Mouse (Mus musculus) C2C12 (cell line): ENCODE data around the gene Hmgxb4. TPM values are rescaled to one million over a fixed set of nuclear protein-coding genes. Genes with fewer than 3 reads are reported as not detected.

ENCODE experiments used
- H3K27me3 ChIP-seq: one replicate; pipeline ENCODE4 v1.6.1; 2011; ENCODE audit not compliant: control insufficient read depth, insufficient read depth, insufficient read length
- H3K36me3 ChIP-seq: one replicate; pipeline ENCODE4 v1.6.1; 2011; ENCODE audit not compliant: control insufficient read depth, insufficient read depth
- H3K4me3 ChIP-seq: one replicate; pipeline ENCODE4 v1.5.1; 2011; ENCODE audit warnings: mild to moderate bottlenecking, control low read depth; ENCODE audit not compliant: poor library complexity, insufficient read depth, severe bottlenecking
- H3K79me2 ChIP-seq: one replicate; pipeline ENCODE4 v1.6.1; 2011; ENCODE audit not compliant: control insufficient read depth, insufficient read depth
- H3K79me3 ChIP-seq: one replicate; pipeline ENCODE4 v1.6.1; 2011; ENCODE audit warnings: low read depth, control low read depth
- H3ac ChIP-seq: one replicate; pipeline ENCODE3; 2011; ENCODE audit warnings: low read depth; ENCODE audit not compliant: control insufficient read depth, insufficient read length
- CEBPB ChIP-seq: IDR thresholded peaks from one replicate; pipeline ENCODE4 v1.6.1; 2011; ENCODE audit warnings: low read depth, mild to moderate bottlenecking, control low read depth, moderate library complexity
- CTCF ChIP-seq: IDR thresholded peaks from one replicate; pipeline ENCODE4 v1.5.1; 2011; ENCODE audit not compliant: control insufficient read depth, insufficient read depth, insufficient read length
- FOSL1 ChIP-seq: IDR thresholded peaks from one replicate; pipeline ENCODE4 v1.8.0; 2011; ENCODE audit warnings: mild to moderate bottlenecking, low read length; ENCODE audit not compliant: poor library complexity, insufficient read depth, severe bottlenecking
- MAX ChIP-seq: IDR thresholded peaks from one replicate; pipeline ENCODE4 v1.6.1; 2011; ENCODE audit warnings: mild to moderate bottlenecking, control low read depth
- MYOD1 ChIP-seq: IDR thresholded peaks from one replicate; pipeline ENCODE4 v1.6.1; 2011; ENCODE audit warnings: low read depth; ENCODE audit not compliant: control insufficient read depth, insufficient read length
- MYOG ChIP-seq: IDR thresholded peaks from one replicate; pipeline ENCODE4 v1.6.1; 2011; ENCODE audit not compliant: control insufficient read depth, insufficient read length; ENCODE audit errors: extremely low read depth
- USF1 ChIP-seq: IDR thresholded peaks from one replicate; pipeline ENCODE4 v1.6.1; 2011; ENCODE audit warnings: low read depth, mild to moderate bottlenecking, control low read depth, moderate library complexity
- polyA plus RNA-seq: library from polyadenylated mRNA; unstranded; fragments of >200 nt; fragmentation: generic; extraction: Trizol; gene quantifications from one replicate; pipeline ENCODE4 v1.2.1, GENCODE M21; 2012; ENCODE audit warnings: missing spikeins

The Hmgxb4 gene
- polyA plus RNA-seq, 1 experiment = 12.0 TPM

DNA sequence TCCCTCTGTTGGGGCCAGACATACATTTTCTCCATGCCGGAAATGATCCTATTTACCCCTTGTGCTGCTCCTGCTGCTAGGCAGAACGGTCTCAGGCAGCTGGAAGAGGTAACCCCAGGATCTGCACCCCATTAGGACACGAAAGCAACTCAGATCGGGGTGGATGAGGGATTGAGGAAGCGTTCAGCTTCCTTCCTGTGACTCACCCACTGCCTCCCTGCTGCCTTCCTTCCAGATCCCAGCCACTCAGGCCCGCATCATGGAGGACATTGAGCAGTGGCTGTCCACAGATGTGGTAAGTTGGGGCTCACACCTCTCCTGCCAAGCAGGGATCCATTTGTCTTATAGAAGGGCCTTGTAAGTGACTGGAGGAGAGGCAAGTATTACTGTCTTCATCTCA is 74.1 kb downstream of the Hmgxb4 start:
- Histone ChIP-seq H3ac (no peak overlapping the region), H3K27me3 (no peaks in the 10 kb centered on the region), H3K79me3 (no peaks in the 10 kb centered on the region), H3K4me3 (no peak overlapping the region), H3K36me3 (no peaks in the 10 kb centered on the region), H3K79me2 (no peaks in the 10 kb centered on the region)
- TF ChIP-seq CEBPB (no peak), FOSL1 (no peak), MYOD1 (no peak), USF1 (no peak), MYOG (no peak), MAX (no peak), CTCF (no peak)

DNA sequence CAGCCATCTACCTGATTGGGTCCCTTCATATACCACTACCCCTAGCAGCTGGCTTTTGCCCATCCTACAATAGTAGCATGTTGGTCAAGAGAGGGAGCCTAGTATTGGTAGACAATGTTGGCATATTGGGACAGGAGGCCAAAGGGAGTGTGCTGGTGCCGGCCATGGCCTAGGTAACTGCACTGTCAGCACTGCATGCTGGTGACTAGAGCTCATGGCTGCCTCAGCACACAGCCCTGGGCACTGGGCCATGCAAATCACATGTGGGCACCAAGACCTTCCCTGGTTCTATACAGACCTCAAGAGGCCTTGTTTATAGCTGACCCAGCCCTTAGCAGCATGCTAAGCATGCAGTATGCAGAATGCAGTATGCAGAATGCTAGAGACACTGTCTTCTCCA is 77.1 kb downstream of the Hmgxb4 start:
- no peak overlapping the region for H3K4me3 ChIP-seq
- no peaks in the 10 kb centered on the region for H3K36me3 ChIP-seq
- H3K79me3 ChIP-seq = no peaks in the 10 kb centered on the region
- H3K27me3 ChIP-seq = no peaks in the 10 kb centered on the region
- no peak overlapping the region for H3ac ChIP-seq
- no peaks in the 10 kb centered on the region for H3K79me2 ChIP-seq
- TF ChIP-seq USF1 (no peak), FOSL1 (no peak), MYOG (no peak)

DNA sequence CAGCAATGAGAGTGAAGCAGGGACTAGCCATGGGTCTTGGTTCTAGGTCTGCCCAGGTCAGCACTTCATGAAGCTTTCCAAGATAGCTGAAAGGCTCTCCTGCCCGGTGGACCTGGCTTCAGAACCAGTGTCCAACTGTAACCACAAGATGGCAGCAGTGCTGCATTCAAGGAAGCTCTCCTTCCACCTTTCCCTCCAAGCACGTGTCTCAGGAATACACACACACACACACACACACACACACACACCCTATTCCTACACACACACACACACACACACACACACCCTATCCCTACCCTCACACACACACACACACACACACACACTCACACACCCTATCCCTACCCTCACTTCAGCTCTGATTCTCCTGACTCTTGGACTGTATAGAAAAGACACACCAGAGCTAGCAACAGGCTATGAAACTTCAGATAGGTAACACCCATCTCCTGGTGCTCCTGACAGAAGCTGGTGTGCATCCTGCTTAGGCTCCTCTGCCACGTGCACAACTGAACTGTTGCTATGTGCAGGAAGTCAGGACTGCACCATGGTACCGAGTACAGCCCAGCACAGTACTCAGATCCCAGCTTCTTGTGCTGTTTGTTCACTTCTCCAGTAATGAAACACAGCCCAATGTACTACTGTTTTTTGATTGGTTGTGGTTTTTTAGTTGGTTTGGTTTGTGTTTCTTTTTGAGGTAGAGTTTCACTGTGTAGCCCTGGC is 78.6 kb downstream of the Hmgxb4 start:
- H3K36me3 ChIP-seq = no peaks in the 10 kb centered on the region
- no peak overlapping the region for H3ac ChIP-seq
- no peaks in the 10 kb centered on the region for H3K27me3 ChIP-seq
- H3K79me2 ChIP-seq = no peaks in the 10 kb centered on the region
- H3K4me3 ChIP-seq = no peak overlapping the region
- no peak for TF ChIP-seq FOSL1
- no peak for TF ChIP-seq MYOD1
- no peak for TF ChIP-seq CEBPB
- TF ChIP-seq CTCF = peak; percentile 84
- peak; percentile 18 for TF ChIP-seq USF1
- TF ChIP-seq MAX = peak; percentile 80
- TF ChIP-seq MYOG = no peak
- H3K79me3 ChIP-seq = no peaks in the 10 kb centered on the region

DNA sequence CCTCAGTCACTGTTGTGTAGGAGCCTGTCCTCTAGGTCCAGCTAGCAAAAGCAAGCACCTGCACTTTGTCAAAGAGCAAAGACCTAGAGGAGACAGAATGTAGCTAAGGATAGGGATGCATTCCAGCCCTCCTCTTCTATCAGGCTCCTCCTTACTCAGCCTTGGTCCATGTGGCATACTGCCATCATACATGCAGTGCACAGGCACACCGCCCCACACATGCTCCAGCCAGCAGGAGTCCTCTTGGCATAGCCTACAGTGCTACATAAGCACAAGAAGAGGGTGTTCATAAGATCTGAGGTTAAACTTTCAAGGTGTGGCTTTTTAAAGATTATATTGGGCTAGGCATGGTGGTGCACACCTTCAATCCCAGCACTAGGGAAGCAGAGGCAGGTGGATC is 81.7 kb downstream of the Hmgxb4 start:
- Histone ChIP-seq H3K79me2 (no peaks in the 10 kb centered on the region), H3K36me3 (no peaks in the 10 kb centered on the region), H3K4me3 (no peak overlapping the region), H3ac (no peak overlapping the region), H3K27me3 (no peaks in the 10 kb centered on the region), H3K79me3 (no peaks in the 10 kb centered on the region)
- TF ChIP-seq USF1 = no peak
- TF ChIP-seq CTCF = no peak
- TF ChIP-seq CEBPB = no peak
- no peak for TF ChIP-seq MAX
- no peak for TF ChIP-seq MYOG
- TF ChIP-seq MYOD1 = no peak
- TF ChIP-seq FOSL1 = no peak

DNA sequence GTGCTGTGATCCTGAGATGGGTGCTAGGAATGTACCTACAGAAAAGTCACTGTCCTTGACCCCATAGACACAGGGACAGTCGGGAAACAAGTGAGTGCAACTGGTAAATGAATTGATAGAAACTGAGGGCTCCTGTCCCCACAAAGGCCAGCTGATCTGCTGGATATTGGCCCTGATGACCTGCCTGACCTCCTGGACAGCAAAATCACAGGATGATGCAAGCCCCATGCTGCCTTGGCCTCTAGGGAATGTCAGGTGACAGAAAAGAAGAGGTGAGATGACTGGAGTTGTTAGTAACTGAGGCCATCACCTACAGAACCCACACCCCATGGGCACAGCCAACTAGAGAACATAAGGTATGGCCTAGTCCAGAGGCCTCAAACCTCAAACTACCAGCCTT is 85.1 kb downstream of the Hmgxb4 start:
- Histone ChIP-seq H3K36me3 (no peaks in the 10 kb centered on the region), H3K79me3 (no peaks in the 10 kb centered on the region), H3ac (no peak overlapping the region), H3K4me3 (no peak overlapping the region), H3K27me3 (no peaks in the 10 kb centered on the region), H3K79me2 (no peaks in the 10 kb centered on the region)
- no peak for TF ChIP-seq USF1
- no peak for TF ChIP-seq MAX
- TF ChIP-seq MYOD1 = no peak
- no peak for TF ChIP-seq CTCF
- TF ChIP-seq MYOG = no peak
- TF ChIP-seq CEBPB = no peak
- TF ChIP-seq FOSL1 = no peak

DNA sequence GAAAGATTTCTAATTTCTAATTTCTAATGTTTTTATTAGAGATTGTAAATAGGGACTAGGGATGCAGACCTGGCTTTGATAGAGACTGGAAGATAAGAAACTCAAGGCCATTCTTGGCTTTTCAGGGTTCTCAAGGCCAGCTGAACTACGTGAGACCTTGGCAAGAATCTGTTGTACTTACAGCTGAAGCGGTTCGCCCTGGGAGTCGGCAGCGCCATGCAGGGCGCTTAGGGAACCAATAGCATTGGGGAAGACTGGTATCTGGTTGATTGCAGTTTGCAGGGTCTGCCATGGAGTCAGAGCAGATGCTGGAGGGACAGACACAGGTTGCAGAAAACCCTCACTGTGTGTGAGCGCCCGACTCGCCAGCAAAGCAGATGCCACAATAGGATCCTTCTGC is 85.7 kb downstream of the Hmgxb4 start:
- no peaks in the 10 kb centered on the region for H3K36me3 ChIP-seq
- no peaks in the 10 kb centered on the region for H3K79me2 ChIP-seq
- H3K27me3 ChIP-seq = no peaks in the 10 kb centered on the region
- no peak for TF ChIP-seq USF1
- TF ChIP-seq CEBPB = no peak
- TF ChIP-seq MAX = no peak
- TF ChIP-seq FOSL1 = no peak
- no peak for TF ChIP-seq MYOD1
- TF ChIP-seq CTCF = no peak
- no peak for TF ChIP-seq MYOG
- no peak overlapping the region for H3K4me3 ChIP-seq
- H3K79me3 ChIP-seq = no peaks in the 10 kb centered on the region
- no peak overlapping the region for H3ac ChIP-seq

Other genes with a start within 250 kb of the Hmgxb4 start
- not detected for gene Isx, start 120.2 kb upstream of the Hmgxb4 start, polyA plus RNA-seq
- gene Tom1, start 40.3 kb downstream of the Hmgxb4 start, polyA plus RNA-seq = 31.4 TPM
- 248 TPM for gene Hmox1, start 100.3 kb downstream of the Hmgxb4 start, polyA plus RNA-seq
- 200 TPM for gene Mcm5, start 116.2 kb downstream of the Hmgxb4 start, polyA plus RNA-seq
- not detected for gene Rasd2, start 220.6 kb downstream of the Hmgxb4 start, polyA plus RNA-seq